Mouse (Mus musculus): ENCODE results near the gene Gca. TPM values are rescaled to one million over a fixed set of nuclear protein-coding genes. Genes with fewer than 3 reads are reported as not detected.

Gca gene
- polyA plus RNA-seq, 1 experiment from 2014 or later: 4.9 TPM

DNA sequence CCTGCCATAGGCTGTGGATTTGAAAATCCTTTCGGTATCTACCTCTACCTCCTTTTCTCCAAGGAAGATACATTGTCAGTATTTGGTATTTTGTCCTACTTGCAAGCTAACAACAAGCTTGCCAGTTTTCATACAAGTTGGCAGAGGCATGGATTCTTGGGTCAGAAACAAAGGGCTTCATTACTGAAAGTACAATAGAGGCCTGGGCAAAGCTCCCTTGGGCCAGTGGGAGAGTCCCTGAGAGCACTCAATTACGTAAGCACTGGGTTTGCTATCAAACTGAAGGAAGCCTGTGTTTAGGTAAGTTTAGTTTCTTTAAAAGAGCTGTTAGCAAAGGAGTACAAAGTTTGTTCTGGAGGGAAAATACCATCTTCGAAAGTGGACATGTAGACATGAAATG, 1.5 kb upstream of the Gca start:
- TF ChIP-seq EP300 (IDR thresholded peaks at IDR 0.05) (no peak), CTCF (IDR thresholded peaks at IDR 0.05) (no peak)

GRCm38 (mm10) chr2:62664839-62665238, 754 bp downstream of the Gca start:
- Histone ChIP-seq H3K27me3 (replicated peaks; ENCODE audit: insufficient read depth, low read length) (no peaks in the 10 kb centered on the region), H3K4me3 (ENCODE audit: low read depth, low read length) (peak overlapping the region; percentile 64; the same call in 1 of the 2 replicates), H3K9ac (replicated peaks; ENCODE audit: low read depth) (no peak overlapping the region), H3K4me2 (replicated peaks; ENCODE audit: low read depth, low read length) (no peak overlapping the region; the same call in 1 of the 2 replicates), H3K4me1 (ENCODE audit: insufficient read depth, low read depth, low read length) (no peaks in the 10 kb centered on the region), H3K9me3 (ENCODE audit: low read length) (no peaks in the 10 kb centered on the region), H3K27ac (ENCODE audit: low read length) (no peak overlapping the region), H3K36me3 (ENCODE audit: insufficient read depth, low read length) (no peaks in the 10 kb centered on the region)
- WGBS: 56% methylated on average over 7 of the region's 7 CpGs
- TF ChIP-seq CTCF (IDR thresholded peaks at IDR 0.05): no peak
- no peak for TF ChIP-seq EP300 (IDR thresholded peaks at IDR 0.05)
- DNase-seq (ENCODE audit: low spot score) (no peak), ATAC-seq (no peak)

More for the DNA sequence above, 1.5 kb upstream of the Gca start:
- H3K4me2 ChIP-seq (replicated peaks; ENCODE audit: low read depth, low read length): no peak overlapping the region
- WGBS: 71% methylated on average over 3 of the region's 3 CpGs
- no peaks in the 10 kb centered on the region for H3K27me3 ChIP-seq (replicated peaks; ENCODE audit: insufficient read depth, low read length)
- no peaks in the 10 kb centered on the region for H3K36me3 ChIP-seq (ENCODE audit: insufficient read depth, low read length)
- H3K9ac ChIP-seq (replicated peaks; ENCODE audit: low read depth): no peak overlapping the region
- H3K4me1 ChIP-seq (ENCODE audit: insufficient read depth, low read depth, low read length): no peaks in the 10 kb centered on the region
- ATAC-seq (no peak), DNase-seq (ENCODE audit: low spot score) (peak; percentile 22)
- H3K4me3 ChIP-seq (ENCODE audit: low read depth, low read length): no peak overlapping the region
- H3K9me3 ChIP-seq (ENCODE audit: low read length): no peaks in the 10 kb centered on the region
- no peak overlapping the region for H3K27ac ChIP-seq (ENCODE audit: low read length)

- no peaks in the 10 kb centered on the region for H3K4me1 ChIP-seq (ENCODE audit: insufficient read depth, low read depth, low read length)
- H3K4me2 ChIP-seq (replicated peaks; ENCODE audit: low read depth, low read length): no peak overlapping the region
- no peak overlapping the region for H3K9ac ChIP-seq (replicated peaks; ENCODE audit: low read depth)
- TF ChIP-seq EP300 (IDR thresholded peaks at IDR 0.05) (no peak), CTCF (IDR thresholded peaks at IDR 0.05) (no peak)
- no peak overlapping the region for H3K4me3 ChIP-seq (ENCODE audit: low read depth, low read length)
- no peak for DNase-seq (ENCODE audit: low spot score)
- 40% methylated on average over 1 of the region's 1 CpGs for WGBS
- ATAC-seq: no peak
- H3K9me3 ChIP-seq (ENCODE audit: low read length): no peaks in the 10 kb centered on the region
- no peak overlapping the region for H3K27ac ChIP-seq (ENCODE audit: low read length)
- no peaks in the 10 kb centered on the region for H3K27me3 ChIP-seq (replicated peaks; ENCODE audit: insufficient read depth, low read length)
- H3K36me3 ChIP-seq (ENCODE audit: insufficient read depth, low read length): no peaks in the 10 kb centered on the region
These were observed 1.5 kb downstream of the Gca start for GRCm38 (mm10) chr2:62665536-62665935.

- TF ChIP-seq EP300 (IDR thresholded peaks at IDR 0.05) (no peak), CTCF (IDR thresholded peaks at IDR 0.05) (no peak)
- DNase-seq (ENCODE audit: low spot score): no peak
- H3K9ac ChIP-seq (replicated peaks; ENCODE audit: low read depth): no peak overlapping the region
These were observed 5.8 kb downstream of the Gca start for GRCm38 (mm10) chr2:62669848-62670247.

GRCm38 (mm10) chr2:62670301-62670700, 6.2 kb downstream of the Gca start:
- Histone ChIP-seq H3K4me2 (replicated peaks; ENCODE audit: low read depth, low read length) (no peak overlapping the region), H3K27ac (ENCODE audit: low read length) (no peak overlapping the region), H3K9me3 (ENCODE audit: low read length) (no peaks in the 10 kb centered on the region), H3K36me3 (ENCODE audit: insufficient read depth, low read length) (no peaks in the 10 kb centered on the region), H3K27me3 (replicated peaks; ENCODE audit: insufficient read depth, low read length) (no peaks in the 10 kb centered on the region), H3K4me3 (ENCODE audit: low read depth, low read length) (no peak overlapping the region), H3K4me1 (ENCODE audit: insufficient read depth, low read depth, low read length) (no peaks in the 10 kb centered on the region), H3K9ac (replicated peaks; ENCODE audit: low read depth) (no peak overlapping the region)
- 71% methylated on average over 5 of the region's 5 CpGs for WGBS
- TF ChIP-seq CTCF (IDR thresholded peaks at IDR 0.05) (no peak), EP300 (IDR thresholded peaks at IDR 0.05) (no peak)
- DNase-seq (ENCODE audit: low spot score): no peak
- no peak for ATAC-seq

More at GRCm38 (mm10) chr2:62669848-62670247, 5.8 kb downstream of the Gca start:
- Histone ChIP-seq H3K4me1 (ENCODE audit: insufficient read depth, low read depth, low read length) (no peaks in the 10 kb centered on the region), H3K4me3 (ENCODE audit: low read depth, low read length) (no peak overlapping the region), H3K9me3 (ENCODE audit: low read length) (no peaks in the 10 kb centered on the region), H3K27ac (ENCODE audit: low read length) (no peak overlapping the region), H3K36me3 (ENCODE audit: insufficient read depth, low read length) (no peaks in the 10 kb centered on the region), H3K4me2 (replicated peaks; ENCODE audit: low read depth, low read length) (no peak overlapping the region), H3K27me3 (replicated peaks; ENCODE audit: insufficient read depth, low read length) (no peaks in the 10 kb centered on the region)
- no peak for ATAC-seq
- 72% methylated on average over 3 of the region's 3 CpGs for WGBS

- Histone ChIP-seq H3K9ac (replicated peaks; ENCODE audit: low read depth) (no peak overlapping the region), H3K4me1 (ENCODE audit: insufficient read depth, low read depth, low read length) (no peaks in the 10 kb centered on the region), H3K27me3 (replicated peaks; ENCODE audit: insufficient read depth, low read length) (no peaks in the 10 kb centered on the region), H3K9me3 (ENCODE audit: low read length) (no peaks in the 10 kb centered on the region), H3K36me3 (ENCODE audit: insufficient read depth, low read length) (no peaks in the 10 kb centered on the region), H3K27ac (ENCODE audit: low read length) (no peak overlapping the region), H3K4me2 (replicated peaks; ENCODE audit: low read depth, low read length) (no peak overlapping the region), H3K4me3 (ENCODE audit: low read depth, low read length) (no peak overlapping the region)
- no peak for DNase-seq (ENCODE audit: low spot score)
- TF ChIP-seq CTCF (IDR thresholded peaks at IDR 0.05) (no peak), EP300 (IDR thresholded peaks at IDR 0.05) (no peak)
- WGBS: 73% methylated on average over 4 of the region's 4 CpGs
- no peak for ATAC-seq
These were observed 6.7 kb downstream of the Gca start for GRCm38 (mm10) chr2:62670767-62671166.

DNA sequence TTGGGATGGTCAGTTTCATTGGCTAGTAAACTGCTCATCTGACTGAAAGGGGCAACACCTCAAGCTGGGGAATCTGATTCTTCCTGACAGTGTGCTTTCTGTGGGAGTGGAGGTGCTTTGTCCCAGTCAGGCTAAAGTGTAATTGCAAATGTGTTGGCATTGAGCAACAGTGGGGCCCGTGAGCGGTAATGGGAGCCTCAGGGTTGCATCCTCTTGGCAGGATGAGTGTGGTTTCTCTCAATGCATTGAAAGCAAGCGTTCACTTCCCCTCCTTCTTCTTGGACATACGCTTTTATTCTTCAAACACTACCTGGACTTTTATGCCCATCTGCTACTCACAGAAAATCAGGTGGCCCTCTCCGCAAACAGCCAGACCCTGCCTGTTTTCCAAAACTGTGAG, 8.7 kb downstream of the Gca start:
- H3K4me1 ChIP-seq (ENCODE audit: insufficient read depth, low read depth, low read length): no peaks in the 10 kb centered on the region
- no peak overlapping the region for H3K4me3 ChIP-seq (ENCODE audit: low read depth, low read length)
- no peak for TF ChIP-seq EP300 (IDR thresholded peaks at IDR 0.05)
- no peak overlapping the region for H3K27ac ChIP-seq (ENCODE audit: low read length)
- H3K4me2 ChIP-seq (replicated peaks; ENCODE audit: low read depth, low read length): no peak overlapping the region
- H3K9ac ChIP-seq (replicated peaks; ENCODE audit: low read depth): no peak overlapping the region
- DNase-seq (ENCODE audit: low spot score) (no peak), ATAC-seq (no peak)
- no peaks in the 10 kb centered on the region for H3K9me3 ChIP-seq (ENCODE audit: low read length)
- WGBS: 83% methylated on average over 5 of the region's 5 CpGs
- no peaks in the 10 kb centered on the region for H3K36me3 ChIP-seq (ENCODE audit: insufficient read depth, low read length)
- no peaks in the 10 kb centered on the region for H3K27me3 ChIP-seq (replicated peaks; ENCODE audit: insufficient read depth, low read length)
